Mouse (Mus musculus): ENCODE data around the gene Casz1. TPM values are rescaled to one million over a fixed set of nuclear protein-coding genes. Genes with fewer than 3 reads are reported as not detected.

The Casz1 gene
- polyA plus RNA-seq, 1 experiment from 2014 or later = 9.4 TPM

DNA sequence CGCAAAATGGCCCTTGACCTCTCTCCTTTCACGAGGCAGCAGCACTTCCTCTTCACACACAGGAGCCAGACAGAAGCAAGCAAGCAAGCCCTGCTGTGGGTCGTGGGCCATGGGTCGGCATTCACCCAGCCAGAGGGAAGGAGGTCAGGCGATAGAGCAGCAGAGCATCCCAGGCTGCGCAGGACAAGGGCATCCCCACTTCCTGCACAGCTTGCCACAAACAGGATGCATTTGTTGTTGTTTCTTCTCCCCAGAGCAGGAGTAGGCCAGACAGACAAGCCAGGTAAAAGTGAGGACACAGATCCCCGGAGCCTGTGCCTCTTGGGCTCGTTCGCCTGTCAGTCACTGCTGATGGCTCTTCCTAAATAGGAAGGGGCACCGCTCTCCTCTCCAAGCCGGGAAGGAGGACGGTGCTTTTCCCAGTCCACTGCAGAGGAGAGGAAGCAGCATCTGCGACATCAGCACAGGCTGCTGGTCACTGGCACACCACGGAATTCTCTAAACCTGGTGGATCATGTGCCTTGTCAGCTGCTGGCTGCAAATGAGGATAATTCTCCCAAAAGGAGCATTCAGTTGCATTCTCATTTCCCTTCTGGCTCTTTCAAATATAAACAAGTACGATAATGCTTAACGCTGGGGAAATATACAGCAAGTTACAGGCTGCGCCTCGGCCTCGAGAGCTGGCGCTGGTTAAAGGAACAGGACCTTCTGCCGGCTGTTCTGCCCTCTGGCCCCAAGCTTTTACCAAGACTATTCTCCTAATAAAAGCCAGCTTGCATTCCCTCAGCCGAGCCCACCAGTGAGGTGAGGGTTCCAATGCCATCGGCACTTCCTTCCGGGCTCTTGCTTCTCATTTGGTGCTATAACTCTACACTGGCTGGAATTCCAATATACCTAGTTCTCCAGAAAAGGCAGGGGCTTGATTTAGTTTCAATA lies 181.6 kb downstream of the Casz1 start:
- Histone ChIP-seq H3K4me1 (replicated peaks; ENCODE audit: control insufficient read depth, insufficient read depth) (peaks cover 6% of the 10 kb centered on the region; the same call in 1 of the 2 replicates), H3K4me3 (ENCODE audit: low read depth, low read length) (no peak overlapping the region), H3K27me3 (ENCODE audit: control insufficient read depth, insufficient read depth, low read length) (no peaks in the 10 kb centered on the region), H3K9ac (ENCODE audit: low read length) (no peak overlapping the region), H3K36me3 (ENCODE audit: control insufficient read depth, insufficient read depth, low read length) (no peaks in the 10 kb centered on the region), H3K27ac (replicated peaks) (no peak overlapping the region), H3K9me3 (ENCODE audit: control insufficient read depth, low read length) (no peaks in the 10 kb centered on the region), H3K4me2 (replicated peaks; ENCODE audit: low read depth) (no peak overlapping the region)
- ATAC-seq (ENCODE audit: low FRiP score, low TSS enrichment) (no peak), DNase-seq (ENCODE audit: low spot score) (no peak)
- TF ChIP-seq EP300 (optimal IDR thresholded peaks at IDR 0.05) (no peak), CTCF (IDR thresholded peaks at IDR 0.05; ENCODE audit: low read depth) (no peak)
- 55% methylated on average over 24 of the region's 24 CpGs for WGBS

- DNase-seq (ENCODE audit: low spot score) (no peak), ATAC-seq (ENCODE audit: low FRiP score, low TSS enrichment) (no peak)
- Histone ChIP-seq H3K27me3 (ENCODE audit: control insufficient read depth, insufficient read depth, low read length) (no peaks in the 10 kb centered on the region), H3K27ac (replicated peaks) (no peak overlapping the region), H3K4me1 (replicated peaks; ENCODE audit: control insufficient read depth, insufficient read depth) (peaks cover 6% of the 10 kb centered on the region; the same call in 1 of the 2 replicates), H3K9me3 (ENCODE audit: control insufficient read depth, low read length) (no peaks in the 10 kb centered on the region), H3K9ac (ENCODE audit: low read length) (no peak overlapping the region), H3K4me3 (ENCODE audit: low read depth, low read length) (no peak overlapping the region), H3K4me2 (replicated peaks; ENCODE audit: low read depth) (no peak overlapping the region), H3K36me3 (ENCODE audit: control insufficient read depth, insufficient read depth, low read length) (no peaks in the 10 kb centered on the region)
- no peak for TF ChIP-seq CTCF (IDR thresholded peaks at IDR 0.05; ENCODE audit: low read depth)
- TF ChIP-seq EP300 (optimal IDR thresholded peaks at IDR 0.05) = no peak
- 40% methylated on average over 2 of the region's 2 CpGs for WGBS
Measured at GRCm38 (mm10) chr4:148990038-148990437, 185.8 kb downstream of the Casz1 start.

- TF ChIP-seq EP300 (optimal IDR thresholded peaks at IDR 0.05) (no peak), CTCF (IDR thresholded peaks at IDR 0.05; ENCODE audit: low read depth) (no peak)
- H3K4me2 ChIP-seq (replicated peaks; ENCODE audit: low read depth) = no peak overlapping the region
- no peaks in the 10 kb centered on the region for H3K9me3 ChIP-seq (ENCODE audit: control insufficient read depth, low read length)
- H3K4me3 ChIP-seq (ENCODE audit: low read depth, low read length) = no peak overlapping the region
- H3K27ac ChIP-seq (replicated peaks) = no peak overlapping the region
- ATAC-seq (ENCODE audit: low FRiP score, low TSS enrichment) (no peak), DNase-seq (ENCODE audit: low spot score) (no peak)
- H3K36me3 ChIP-seq (ENCODE audit: control insufficient read depth, insufficient read depth, low read length) = no peaks in the 10 kb centered on the region
- H3K4me1 ChIP-seq (replicated peaks; ENCODE audit: control insufficient read depth, insufficient read depth) = no peaks in the 10 kb centered on the region
- H3K27me3 ChIP-seq (ENCODE audit: control insufficient read depth, insufficient read depth, low read length) = no peaks in the 10 kb centered on the region
- H3K9ac ChIP-seq (ENCODE audit: low read length) = no peak overlapping the region
- 61% methylated on average over 5 of the region's 5 CpGs for WGBS
Measured at GRCm38 (mm10) chr4:148993948-148994347, 189.7 kb downstream of the Casz1 start.

DNA sequence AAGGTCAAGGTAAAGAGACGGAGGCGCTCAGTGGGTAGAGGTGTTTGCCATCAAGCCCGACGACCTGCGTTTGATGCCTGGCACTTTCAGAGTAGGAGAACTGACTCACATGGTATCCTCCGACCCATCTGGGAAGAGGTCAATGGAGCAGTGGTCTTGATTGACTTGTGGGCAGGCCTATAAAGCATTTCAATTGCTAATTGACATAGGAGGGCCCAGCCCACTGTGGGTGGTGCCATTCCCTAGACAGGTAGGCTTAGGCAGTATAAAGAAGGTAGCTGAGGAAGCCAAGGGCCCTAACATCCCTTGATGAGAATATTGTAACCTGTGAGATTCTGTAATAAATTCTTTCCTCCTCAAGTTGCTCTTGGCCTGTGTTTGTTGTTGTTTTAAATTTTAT lies 196.5 kb downstream of the Casz1 start:
- Histone ChIP-seq H3K4me1 (replicated peaks; ENCODE audit: control insufficient read depth, insufficient read depth) (no peaks in the 10 kb centered on the region), H3K36me3 (ENCODE audit: control insufficient read depth, insufficient read depth, low read length) (no peaks in the 10 kb centered on the region; the same call in 1 of the 2 replicates), H3K4me3 (ENCODE audit: low read depth, low read length) (no peak overlapping the region), H3K27me3 (ENCODE audit: control insufficient read depth, insufficient read depth, low read length) (no peaks in the 10 kb centered on the region), H3K9me3 (ENCODE audit: control insufficient read depth, low read length) (no peaks in the 10 kb centered on the region), H3K9ac (ENCODE audit: low read length) (no peak overlapping the region), H3K27ac (replicated peaks) (no peak overlapping the region), H3K4me2 (replicated peaks; ENCODE audit: low read depth) (no peak overlapping the region)
- WGBS = 94% methylated on average over 6 of the region's 6 CpGs
- DNase-seq (ENCODE audit: low spot score) (no peak), ATAC-seq (ENCODE audit: low FRiP score, low TSS enrichment) (no peak)
- no peak for TF ChIP-seq CTCF (IDR thresholded peaks at IDR 0.05; ENCODE audit: low read depth)
- no peak for TF ChIP-seq EP300 (optimal IDR thresholded peaks at IDR 0.05)

DNA sequence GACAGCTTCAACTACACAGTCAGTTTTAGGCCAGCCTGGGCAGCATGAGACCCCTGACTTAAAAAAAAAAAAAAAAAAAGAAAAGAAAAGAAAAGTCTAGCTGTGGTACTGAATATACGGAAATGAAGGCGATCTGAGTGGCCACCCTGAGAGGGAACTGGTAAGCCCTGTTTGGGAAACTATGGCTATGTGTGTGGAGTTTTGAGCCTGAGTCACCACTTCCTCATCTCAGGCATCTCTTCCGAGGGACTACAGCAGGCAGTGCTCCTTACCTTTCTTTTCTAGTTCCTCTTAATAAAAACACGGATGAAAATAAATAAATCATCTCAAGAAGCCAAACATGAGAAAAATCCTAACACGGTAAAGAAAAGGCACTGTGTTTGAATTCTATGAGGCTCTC lies 197.3 kb downstream of the Casz1 start:
- 52% methylated on average over 5 of the region's 5 CpGs for WGBS
- TF ChIP-seq CTCF (IDR thresholded peaks at IDR 0.05; ENCODE audit: low read depth) (no peak), EP300 (optimal IDR thresholded peaks at IDR 0.05) (no peak)

More for the DNA sequence above, 197.3 kb downstream of the Casz1 start:
- H3K27me3 ChIP-seq (ENCODE audit: control insufficient read depth, insufficient read depth, low read length) = no peaks in the 10 kb centered on the region
- no peak overlapping the region for H3K4me3 ChIP-seq (ENCODE audit: low read depth, low read length)
- no peaks in the 10 kb centered on the region; the same call in 1 of the 2 replicates for H3K36me3 ChIP-seq (ENCODE audit: control insufficient read depth, insufficient read depth, low read length)
- no peaks in the 10 kb centered on the region for H3K9me3 ChIP-seq (ENCODE audit: control insufficient read depth, low read length)
- H3K9ac ChIP-seq (ENCODE audit: low read length) = no peak overlapping the region
- no peak for ATAC-seq (ENCODE audit: low FRiP score, low TSS enrichment)
- no peak for DNase-seq (ENCODE audit: low spot score)
- no peak overlapping the region for H3K4me2 ChIP-seq (replicated peaks; ENCODE audit: low read depth)
- no peaks in the 10 kb centered on the region for H3K4me1 ChIP-seq (replicated peaks; ENCODE audit: control insufficient read depth, insufficient read depth)
- H3K27ac ChIP-seq (replicated peaks) = no peak overlapping the region
